Mouse (Mus musculus): ENCODE data around the gene Hectd4. TPM values are rescaled to one million over a fixed set of nuclear protein-coding genes. Genes with fewer than 3 reads are reported as not detected.
"Not testable (repeated sequence)": the region's sequence is repeated elsewhere in the genome, so short reads cannot be mapped to it uniquely, and the experiment has no call there.

Gene Hectd4
- polyA plus RNA-seq, 1 experiment from 2014 or later = 26.5 TPM

DNA sequence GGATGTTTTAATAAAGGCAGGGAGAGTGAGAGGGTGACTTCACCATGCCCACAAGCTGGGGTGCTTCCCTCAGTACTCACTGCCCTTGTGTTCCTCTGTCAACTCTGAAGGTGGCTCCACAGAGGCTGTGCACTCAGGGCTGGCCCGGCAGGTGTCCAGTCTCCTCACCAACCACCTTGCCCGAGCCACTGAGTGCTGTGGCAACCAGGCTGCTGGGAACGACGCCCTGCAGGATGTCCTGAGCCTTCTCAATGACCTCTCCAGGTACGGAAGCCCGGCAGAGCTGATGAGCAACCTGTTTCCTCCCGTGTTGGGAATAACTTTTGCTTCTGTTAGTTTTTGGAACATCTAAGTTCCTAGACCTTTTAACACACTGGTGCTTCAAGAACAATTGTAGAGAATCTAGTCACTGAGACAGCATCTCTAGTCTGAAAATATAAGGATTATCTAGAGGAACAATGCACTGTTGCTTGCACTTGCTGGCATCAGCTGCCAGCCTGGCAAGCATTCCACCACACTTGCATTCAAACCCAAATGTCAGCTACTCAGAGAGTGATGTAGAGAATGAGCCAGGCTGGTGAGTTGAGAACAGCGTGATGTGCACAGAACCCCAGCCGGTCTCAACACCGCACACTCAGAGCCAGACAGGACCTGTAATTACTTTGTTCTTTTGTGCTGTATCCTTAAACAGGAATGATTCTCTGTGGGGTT, 93.9 kb downstream of the Hectd4 start:
- WGBS = 91% methylated on average over 10 of the region's 10 CpGs
- Histone ChIP-seq H3K4me2 (no peak overlapping the region), H3K27ac (no peak overlapping the region), H3K36me3 (replicated peaks) (peaks cover 86% of the 10 kb centered on the region), H3K9ac (no peak overlapping the region), H3K4me1 (no peaks in the 10 kb centered on the region), H3K27me3 (replicated peaks) (no peaks in the 10 kb centered on the region), H3K4me3 (no peak overlapping the region), H3K9me3 (no peaks in the 10 kb centered on the region)
- no peak for ATAC-seq (replicated peaks)

DNA sequence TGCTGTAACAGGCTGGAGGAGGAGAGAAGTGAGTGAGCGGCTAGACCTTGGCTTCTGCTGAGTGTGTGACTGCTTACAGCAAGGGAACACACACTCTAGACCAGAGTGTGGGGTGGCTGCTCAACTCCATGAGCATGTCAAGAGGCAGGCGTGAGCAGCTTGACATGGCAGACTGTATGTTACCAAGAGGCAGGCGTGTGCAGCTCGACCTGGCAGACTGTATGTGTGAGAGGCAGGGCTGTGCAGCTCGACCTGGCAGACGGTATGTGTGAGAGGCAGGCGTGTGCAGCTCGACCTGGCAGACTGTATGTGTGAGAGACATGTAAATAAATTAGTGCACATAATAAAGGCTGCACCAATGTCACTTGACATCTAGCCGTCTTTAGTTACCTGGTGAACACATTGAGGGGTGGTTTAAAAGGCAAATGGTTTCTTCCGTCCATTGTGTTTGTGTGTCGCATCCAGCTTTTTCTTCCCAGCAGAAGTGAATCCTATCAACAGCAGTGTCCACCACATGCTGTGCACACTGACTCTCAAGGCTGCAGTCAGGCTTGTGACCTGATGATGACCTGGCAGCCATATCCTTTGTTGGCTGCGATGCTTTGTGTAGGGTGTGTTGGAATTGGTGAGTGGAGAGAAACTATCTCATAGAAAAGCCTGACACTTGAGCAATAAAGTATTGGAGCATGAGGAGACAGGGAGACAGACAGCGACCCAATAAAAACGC, 106.2 kb downstream of the Hectd4 start:
- Histone ChIP-seq H3K36me3 (replicated peaks) (peaks cover 76% of the 10 kb centered on the region), H3K27ac (no peak overlapping the region), H3K4me2 (no peak overlapping the region), H3K4me3 (no peak overlapping the region), H3K4me1 (no peaks in the 10 kb centered on the region), H3K27me3 (replicated peaks) (no peaks in the 10 kb centered on the region), H3K9me3 (no peaks in the 10 kb centered on the region), H3K9ac (no peak overlapping the region)
- ATAC-seq (replicated peaks) = no peak
- 87% methylated on average over 14 of the region's 14 CpGs for WGBS

DNA sequence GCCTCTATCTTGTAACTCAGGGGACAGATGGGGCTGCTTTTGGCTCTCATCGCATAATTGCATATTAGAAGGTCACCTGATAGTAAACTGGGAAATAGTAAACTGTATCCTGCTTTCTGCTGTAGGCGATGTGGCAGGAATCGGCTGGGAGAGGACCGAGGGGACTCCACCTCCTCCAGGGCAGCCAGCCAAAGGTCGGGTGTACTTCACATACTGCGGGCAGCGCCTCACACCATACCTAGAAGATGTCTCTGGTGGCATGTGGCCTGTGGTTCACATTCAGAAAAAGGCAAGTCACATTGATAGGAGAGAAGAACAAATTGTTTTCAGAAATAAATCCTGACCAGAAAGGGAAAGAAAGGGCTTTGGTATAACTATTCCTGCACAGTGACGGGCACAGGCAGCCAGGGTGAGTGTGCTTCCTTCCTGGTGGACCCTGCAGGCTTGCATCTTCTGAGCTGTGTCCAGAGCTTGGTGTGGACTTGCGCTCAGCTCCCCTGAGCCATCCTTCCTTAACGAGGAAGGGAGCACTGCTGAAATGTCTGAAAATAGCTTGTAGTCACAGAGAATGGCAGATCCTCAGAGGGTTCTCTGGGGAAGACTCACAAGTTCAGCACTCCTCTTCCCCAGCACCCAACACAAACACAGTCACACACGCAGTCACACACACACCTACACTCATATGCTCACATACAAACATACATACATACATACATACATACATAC, 109.5 kb downstream of the Hectd4 start:
- ATAC-seq (replicated peaks) = no peak
- no peaks in the 10 kb centered on the region for H3K27me3 ChIP-seq (replicated peaks)
- H3K27ac ChIP-seq = no peak overlapping the region
- peaks cover 72% of the 10 kb centered on the region for H3K36me3 ChIP-seq (replicated peaks)
- H3K4me2 ChIP-seq = peak overlapping the region; percentile 16; the same call in 1 of the 2 replicates
- no peaks in the 10 kb centered on the region for H3K4me1 ChIP-seq
- WGBS = 88% methylated on average over 11 of the region's 11 CpGs
- 0 out of 2 replicates have a peak overlapping the region, but pooled peaks have one; percentile 5 for H3K4me3 ChIP-seq
- no peak overlapping the region for H3K9ac ChIP-seq
- H3K9me3 ChIP-seq = no peaks in the 10 kb centered on the region

DNA sequence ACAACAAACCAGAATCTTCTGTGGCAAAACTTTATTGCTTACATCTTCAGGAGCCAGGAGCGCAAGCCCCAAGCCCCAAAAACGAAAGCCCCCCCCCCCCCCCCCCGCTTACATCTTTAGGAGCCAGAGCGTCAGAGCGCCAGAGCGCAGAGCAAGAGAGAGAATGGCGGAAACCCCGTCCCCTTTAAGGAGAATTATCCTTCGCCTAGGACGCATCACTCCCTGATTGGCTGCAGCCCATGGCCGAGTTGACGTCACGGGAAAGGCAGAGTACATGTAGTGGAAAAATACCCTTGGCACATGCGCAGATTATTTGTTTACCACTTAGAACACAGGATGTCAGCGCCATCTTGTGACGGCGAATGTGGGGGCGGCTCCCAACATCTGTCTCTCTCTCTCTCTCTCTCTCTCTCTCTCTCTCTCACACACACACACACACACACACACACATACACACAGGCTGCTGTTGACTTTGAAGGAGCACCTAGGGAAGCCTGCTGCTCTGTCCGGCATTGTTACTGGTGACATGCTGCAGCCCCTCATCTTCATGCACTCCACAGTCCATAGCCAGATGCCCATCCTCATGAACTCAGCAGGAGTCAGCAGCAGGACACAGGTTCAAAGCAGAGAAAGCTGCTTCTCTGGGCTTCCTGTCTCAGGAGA, 110.3 kb downstream of the Hectd4 start:
- H3K9me3 ChIP-seq; H3K4me1 ChIP-seq; H3K27me3 ChIP-seq (replicated peaks); H3K4me2 ChIP-seq; H3K9ac ChIP-seq; H3K4me3 ChIP-seq; ATAC-seq (replicated peaks): not testable (repeated sequence)
- WGBS = 61% methylated on average over 12 of the region's 19 CpGs
- Histone ChIP-seq H3K36me3 (replicated peaks) (peaks cover 74% of the 10 kb centered on the region), H3K27ac (peak overlapping the region; percentile 32; the same call in 1 of the 2 replicates)

DNA sequence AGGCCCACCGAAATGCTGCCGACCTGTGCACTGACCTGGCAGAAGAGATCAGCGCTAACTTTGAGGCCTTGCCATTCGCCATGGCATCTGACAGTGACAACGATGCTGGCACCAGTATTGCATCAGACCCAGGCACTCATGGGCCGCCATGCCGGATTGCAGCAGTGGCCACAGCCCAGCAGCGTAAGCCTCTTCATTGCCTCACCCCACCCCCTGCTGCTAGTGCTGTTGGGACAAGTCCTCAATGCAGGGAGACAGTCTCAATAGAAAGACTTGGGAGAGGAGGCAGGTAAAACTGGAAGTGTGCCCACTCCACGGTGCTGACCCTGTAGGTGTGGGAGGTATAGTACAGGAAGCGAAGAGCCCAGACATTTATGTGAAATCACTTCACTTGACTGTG, 111.7 kb downstream of the Hectd4 start:
- 97% methylated on average over 10 of the region's 10 CpGs for WGBS
- no peak overlapping the region for H3K4me3 ChIP-seq
- ATAC-seq (replicated peaks) = no peak
- no peak overlapping the region for H3K4me2 ChIP-seq
- no peaks in the 10 kb centered on the region for H3K9me3 ChIP-seq
- no peaks in the 10 kb centered on the region for H3K27me3 ChIP-seq (replicated peaks)
- H3K4me1 ChIP-seq = no peaks in the 10 kb centered on the region
- H3K27ac ChIP-seq = no peak overlapping the region
- no peak overlapping the region for H3K9ac ChIP-seq
- peaks cover 73% of the 10 kb centered on the region for H3K36me3 ChIP-seq (replicated peaks)

- no peak for ATAC-seq (replicated peaks)
- no peak overlapping the region for H3K4me2 ChIP-seq
- no peaks in the 10 kb centered on the region for H3K9me3 ChIP-seq
- H3K27me3 ChIP-seq (replicated peaks) = no peaks in the 10 kb centered on the region
- H3K36me3 ChIP-seq (replicated peaks) = peaks cover 80% of the 10 kb centered on the region
- H3K4me3 ChIP-seq = no peak overlapping the region
- 93% methylated on average over 9 of the region's 9 CpGs for WGBS
- H3K4me1 ChIP-seq = no peaks in the 10 kb centered on the region
- no peak overlapping the region for H3K9ac ChIP-seq
- H3K27ac ChIP-seq = no peak overlapping the region
These were observed 114.0 kb downstream of the Hectd4 start for GRCm38 (mm10) chr5:121333976-121334375.

DNA sequence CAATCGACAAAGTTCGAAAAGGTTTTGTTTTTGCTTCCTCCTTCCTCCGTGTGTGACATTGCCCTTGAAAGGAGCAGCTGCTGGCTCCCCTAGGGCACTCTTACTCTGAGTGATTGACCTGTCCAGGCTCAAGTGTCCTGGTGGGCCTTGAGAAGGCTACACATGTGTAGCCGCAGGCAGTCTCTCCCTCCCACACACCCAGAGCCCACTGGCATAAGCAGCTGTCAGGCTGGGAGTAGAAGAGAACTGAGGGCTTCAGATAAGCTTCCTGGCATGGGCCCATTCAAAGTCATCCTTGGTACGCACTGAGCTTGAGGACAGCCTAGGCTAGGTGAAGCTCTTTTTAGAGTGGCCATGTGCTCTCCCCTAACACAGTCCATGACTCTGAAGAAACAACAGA, 114.4 kb downstream of the Hectd4 start:
- 91% methylated on average over 5 of the region's 5 CpGs for WGBS
- peaks cover 82% of the 10 kb centered on the region for H3K36me3 ChIP-seq (replicated peaks)
- no peaks in the 10 kb centered on the region for H3K27me3 ChIP-seq (replicated peaks)
- no peak overlapping the region for H3K4me2 ChIP-seq
- no peaks in the 10 kb centered on the region for H3K9me3 ChIP-seq
- no peak overlapping the region for H3K4me3 ChIP-seq
- no peak for ATAC-seq (replicated peaks)
- no peak overlapping the region for H3K9ac ChIP-seq
- H3K4me1 ChIP-seq = no peaks in the 10 kb centered on the region
- H3K27ac ChIP-seq = no peak overlapping the region

DNA sequence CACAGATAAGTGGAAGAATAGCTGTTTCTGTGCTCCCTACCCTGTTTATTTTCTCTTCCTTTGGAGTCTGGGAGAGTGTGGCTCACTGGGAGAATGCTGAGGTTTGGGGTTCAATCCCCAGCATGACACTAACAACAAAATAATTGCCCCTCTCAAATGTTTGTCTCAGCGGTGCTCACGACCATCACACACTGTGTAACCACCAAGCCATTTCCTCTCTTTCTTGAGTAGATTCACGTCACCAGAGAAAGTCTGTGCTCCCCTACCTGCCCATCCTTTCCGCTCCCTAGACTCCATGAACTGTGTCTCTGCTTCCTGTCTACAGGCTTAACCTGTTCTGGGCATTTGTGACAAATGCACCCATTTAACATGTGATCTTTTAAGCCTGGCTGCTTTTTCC, 115.4 kb downstream of the Hectd4 start:
- 89% methylated on average over 4 of the region's 4 CpGs for WGBS
- no peak overlapping the region for H3K4me2 ChIP-seq
- no peak for ATAC-seq (replicated peaks)

DNA sequence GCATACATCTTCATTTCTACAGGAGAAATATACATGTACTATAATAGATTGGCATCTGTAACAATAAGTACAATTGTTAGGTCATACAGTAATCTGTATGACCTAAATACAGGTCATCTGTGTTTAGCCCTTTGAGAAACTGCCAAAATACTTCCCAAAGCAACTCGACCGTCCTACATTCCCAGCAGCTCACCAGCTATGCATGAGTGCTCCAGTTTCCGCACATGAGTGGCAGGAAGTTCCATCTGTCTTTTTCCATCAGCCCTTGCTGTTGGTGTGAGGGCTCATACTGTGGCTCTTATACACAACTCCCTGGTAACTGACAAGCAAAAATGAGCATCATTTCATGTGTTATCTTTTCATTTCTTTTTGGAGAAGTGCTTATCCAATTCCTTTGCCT, 116.0 kb downstream of the Hectd4 start:
- WGBS = 71% methylated on average over 3 of the region's 3 CpGs
- no peak for ATAC-seq (replicated peaks)
- Histone ChIP-seq H3K27me3 (replicated peaks) (no peaks in the 10 kb centered on the region), H3K4me1 (no peaks in the 10 kb centered on the region), H3K9me3 (no peaks in the 10 kb centered on the region), H3K27ac (no peak overlapping the region), H3K9ac (no peak overlapping the region), H3K4me3 (no peak overlapping the region), H3K36me3 (replicated peaks) (peaks cover 87% of the 10 kb centered on the region), H3K4me2 (no peak overlapping the region)

More for the DNA sequence above, 115.4 kb downstream of the Hectd4 start:
- H3K9ac ChIP-seq = no peak overlapping the region
- no peak overlapping the region for H3K27ac ChIP-seq
- no peaks in the 10 kb centered on the region for H3K9me3 ChIP-seq
- no peaks in the 10 kb centered on the region for H3K4me1 ChIP-seq
- peaks cover 86% of the 10 kb centered on the region for H3K36me3 ChIP-seq (replicated peaks)
- no peaks in the 10 kb centered on the region for H3K27me3 ChIP-seq (replicated peaks)
- H3K4me3 ChIP-seq = no peak overlapping the region

DNA sequence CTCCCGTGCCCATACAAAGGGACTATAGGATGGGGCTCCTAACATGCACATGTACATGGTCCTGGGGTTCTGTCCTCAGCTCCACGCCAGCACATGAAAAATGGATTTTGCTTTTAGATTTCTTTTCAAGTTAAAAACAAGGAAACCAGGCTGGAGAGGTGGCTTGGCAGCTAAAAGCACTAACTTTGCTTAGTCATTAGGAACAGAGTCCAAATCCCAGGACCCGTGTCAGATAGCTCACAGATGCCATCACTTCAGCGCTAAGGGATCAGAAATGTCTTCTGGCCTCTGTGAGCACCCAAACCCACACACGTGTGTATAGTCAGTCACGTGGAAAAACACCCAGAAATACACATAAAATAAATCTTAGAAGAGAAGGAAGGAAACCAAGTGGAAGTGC, 116.8 kb downstream of the Hectd4 start:
- Histone ChIP-seq H3K9me3 (no peaks in the 10 kb centered on the region), H3K36me3 (replicated peaks) (peaks cover 88% of the 10 kb centered on the region), H3K9ac (no peak overlapping the region), H3K4me2 (no peak overlapping the region), H3K4me3 (no peak overlapping the region), H3K4me1 (no peaks in the 10 kb centered on the region), H3K27me3 (replicated peaks) (no peaks in the 10 kb centered on the region), H3K27ac (no peak overlapping the region)
- 94% methylated on average over 6 of the region's 6 CpGs for WGBS
- no peak for ATAC-seq (replicated peaks)

DNA sequence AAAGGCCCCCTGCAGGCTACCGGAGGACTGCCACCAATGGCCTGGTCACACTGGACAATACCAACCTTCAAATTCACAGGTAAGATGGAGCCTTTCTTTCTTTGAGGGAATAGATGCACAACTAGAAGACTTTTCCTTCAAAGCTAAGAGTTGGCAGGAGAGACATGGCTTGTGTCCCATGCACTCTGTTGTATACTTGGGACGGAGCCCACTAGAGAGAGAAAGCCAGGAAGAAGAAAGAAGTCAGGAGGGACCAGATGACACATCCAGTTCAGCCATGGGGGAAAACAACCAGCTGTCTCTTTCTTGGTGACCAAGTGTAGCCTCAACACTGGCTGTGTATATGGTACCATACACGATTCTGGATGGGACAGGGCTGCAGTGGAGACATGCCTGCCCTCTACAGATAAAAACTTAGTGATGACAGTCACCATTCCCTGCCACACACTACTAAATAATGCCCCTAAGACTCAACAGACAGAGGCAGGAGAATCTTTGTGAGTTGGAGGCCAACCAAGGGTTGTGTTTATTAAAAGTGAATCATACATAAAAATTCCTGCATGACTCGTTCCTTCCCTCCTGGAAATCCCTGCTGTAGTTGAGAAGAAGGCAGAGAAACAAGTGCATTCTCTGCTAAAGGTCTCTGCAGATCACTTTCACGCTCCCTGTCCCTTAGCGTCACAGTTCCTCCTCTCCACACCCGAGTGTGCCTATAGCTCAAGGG, 119.7 kb downstream of the Hectd4 start:
- no peaks in the 10 kb centered on the region for H3K4me1 ChIP-seq
- no peak overlapping the region for H3K4me2 ChIP-seq
- H3K36me3 ChIP-seq (replicated peaks) = peaks cover 90% of the 10 kb centered on the region
- no peak overlapping the region for H3K9ac ChIP-seq
- no peak overlapping the region for H3K4me3 ChIP-seq
- no peaks in the 10 kb centered on the region for H3K27me3 ChIP-seq (replicated peaks)
- ATAC-seq (replicated peaks) = no peak
- no peak overlapping the region for H3K27ac ChIP-seq
- H3K9me3 ChIP-seq = no peaks in the 10 kb centered on the region
- 89% methylated on average over 7 of the region's 7 CpGs for WGBS

Measured in midbrain, embryonic 15.5 days (tissue).